Mouse (Mus musculus) NIH3T3 (cell line): ENCODE results near the gene Tmprss11e.

ENCODE experiments used
- DNase-seq: peaks from one replicate; pipeline ENCODE4 v3.0.0-alpha.2; 2012; ENCODE audit warnings: low read depth

Tmprss11e gene

GRCm38 (mm10) chr5:86745715-86746114 is at the start of gene Tmprss11e:
Tmprss11e (minus strand) TSS chr5:86745815.
- DNase-seq, result no peak

GRCm38 (mm10) chr5:86792807-86793206 is 47.2 kb upstream of the Tmprss11e start:
- no peak for DNase-seq

DNA sequence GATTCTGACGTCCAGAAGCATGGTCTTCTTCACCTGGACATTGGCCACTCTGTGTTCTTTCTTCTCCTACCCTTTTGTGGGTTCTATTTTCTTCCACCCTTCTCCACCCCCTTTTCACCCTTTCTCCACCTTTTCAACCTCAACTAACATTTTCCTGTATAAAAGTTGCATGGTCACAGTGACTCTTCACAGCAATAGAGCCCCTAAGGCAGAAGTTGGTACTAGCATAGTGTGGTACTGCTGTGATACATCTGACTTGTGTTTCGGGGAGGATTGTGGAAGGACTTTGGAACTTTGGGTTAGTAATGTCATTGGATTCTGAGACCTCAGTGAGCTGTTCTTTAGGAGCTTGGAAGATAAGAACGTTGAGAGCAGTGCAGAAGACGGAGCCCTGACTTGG is 46.6 kb upstream of the Tmprss11e start:
- DNase-seq, result no peak

GRCm38 (mm10) chr5:86789954-86790353 is 44.3 kb upstream of the Tmprss11e start:
- DNase-seq, result no peak

GRCm38 (mm10) chr5:86786798-86787197 is 41.2 kb upstream of the Tmprss11e start:
- DNase-seq, result no peak

GRCm38 (mm10) chr5:86784205-86784604 is 38.6 kb upstream of the Tmprss11e start:
- no peak for DNase-seq

- no peak for DNase-seq
Observed at GRCm38 (mm10) chr5:86783059-86783458, 37.4 kb upstream of the Tmprss11e start.

GRCm38 (mm10) chr5:86778471-86778870 is 32.9 kb upstream of the Tmprss11e start:
- peak; percentile 55 for DNase-seq

- DNase-seq, result no peak
Observed at GRCm38 (mm10) chr5:86776941-86777340, 31.3 kb upstream of the Tmprss11e start.

DNA sequence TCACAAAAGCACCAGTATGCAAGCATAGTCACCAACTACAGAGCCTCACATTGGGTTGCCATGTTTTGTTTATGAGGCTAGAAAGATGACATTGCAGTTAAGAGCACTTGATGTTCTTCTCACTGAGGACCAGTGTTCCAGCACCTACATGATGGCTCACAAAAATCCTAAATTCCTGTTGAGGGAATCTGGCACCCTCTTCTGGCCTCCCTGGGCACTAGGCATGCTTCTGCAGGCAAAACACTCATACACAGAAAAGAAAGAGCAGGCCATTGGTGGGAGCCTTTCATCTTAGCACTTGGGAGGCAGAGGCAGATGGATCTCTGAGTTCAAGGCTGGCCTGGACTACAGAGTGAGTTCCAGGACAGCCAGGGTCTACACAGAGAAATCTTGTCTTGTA is 25.4 kb upstream of the Tmprss11e start:
- peak; percentile 7 for DNase-seq

- DNase-seq, result peak; percentile 10
Observed at GRCm38 (mm10) chr5:86769015-86769658, 23.5 kb upstream of the Tmprss11e start.

DNA sequence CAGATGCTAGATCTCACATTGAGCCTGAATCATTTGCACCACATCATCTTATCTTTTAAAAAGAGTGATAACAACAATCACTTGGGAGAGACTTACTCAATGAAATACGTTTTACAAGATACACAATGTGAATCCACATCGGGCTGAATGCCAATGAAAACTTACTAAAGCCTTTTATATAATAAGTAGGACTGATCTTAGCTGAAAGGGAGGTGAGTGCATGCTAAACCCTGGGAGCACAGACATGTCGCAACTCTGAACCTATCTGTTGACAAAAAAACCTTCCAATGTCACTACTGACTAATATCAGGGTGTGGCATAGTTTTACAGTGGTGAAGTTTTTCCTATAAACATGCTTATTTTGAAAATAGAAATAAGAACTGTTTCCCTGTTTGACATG is 2.8 kb downstream of the Tmprss11e start:
- DNase-seq, result peak; percentile 5

DNA sequence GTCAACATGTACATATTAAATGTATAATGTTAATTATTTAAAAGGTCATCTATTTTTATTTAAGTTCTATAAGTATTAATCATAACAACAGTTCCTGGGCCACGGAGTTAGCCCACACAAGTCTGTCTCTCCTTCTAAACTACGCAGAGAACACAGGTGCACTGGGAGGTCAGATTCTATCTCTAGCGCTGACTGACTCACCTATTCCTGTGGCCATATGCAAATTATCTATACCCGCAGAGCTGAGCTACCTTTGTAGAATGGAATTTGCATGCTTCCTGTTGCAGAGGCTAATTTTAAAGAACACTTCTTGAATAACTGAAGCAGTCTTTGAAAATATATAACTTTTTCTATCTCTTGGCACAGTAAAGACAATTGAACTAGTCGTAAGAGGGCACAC is 4.5 kb downstream of the Tmprss11e start:
- no peak for DNase-seq

DNA sequence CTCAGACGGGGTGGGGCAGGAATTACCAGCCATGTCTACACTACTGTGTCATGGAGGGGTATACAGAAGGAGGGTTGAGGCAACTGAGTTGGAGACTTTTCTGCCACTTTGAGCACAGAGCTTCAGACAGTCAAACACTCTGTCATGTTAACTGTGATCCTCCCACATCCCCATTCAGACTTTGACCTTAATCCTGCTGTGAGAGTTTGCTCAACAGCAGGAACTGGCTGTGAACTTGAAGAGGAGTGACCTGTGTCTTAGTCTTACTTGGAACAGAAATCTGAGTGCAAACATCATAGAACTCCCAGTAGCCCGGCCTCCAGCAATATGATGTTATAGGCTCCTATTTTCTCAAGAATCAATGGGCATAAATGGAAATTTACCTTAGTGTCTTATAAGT is 9.8 kb downstream of the Tmprss11e start:
- DNase-seq, result no peak

GRCm38 (mm10) chr5:86730587-86730986 is 15.0 kb downstream of the Tmprss11e start:
- DNase-seq, result peak; percentile 20

- DNase-seq, result no peak
Observed at GRCm38 (mm10) chr5:86728574-86728973, 17.0 kb downstream of the Tmprss11e start.

DNA sequence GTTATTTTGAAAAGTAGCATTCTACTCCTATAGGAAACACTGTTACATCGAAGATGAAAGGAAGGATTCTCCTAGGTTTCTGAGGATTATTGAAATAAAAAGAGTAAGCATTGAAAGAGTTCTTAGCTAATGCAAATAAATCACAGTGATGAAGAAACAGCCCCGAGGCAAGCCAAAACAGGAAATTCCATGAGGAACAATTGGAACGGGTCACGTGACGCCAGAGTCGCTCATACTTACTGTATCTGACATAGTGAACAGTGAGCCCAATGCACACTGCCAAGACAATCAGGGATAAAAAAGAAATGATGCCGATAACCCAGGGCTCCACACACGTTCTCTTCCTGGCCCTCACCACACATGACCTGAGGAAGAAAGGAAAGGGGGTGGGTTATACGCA is 18.6 kb downstream of the Tmprss11e start:
- DNase-seq, result peak; percentile 14

DNA sequence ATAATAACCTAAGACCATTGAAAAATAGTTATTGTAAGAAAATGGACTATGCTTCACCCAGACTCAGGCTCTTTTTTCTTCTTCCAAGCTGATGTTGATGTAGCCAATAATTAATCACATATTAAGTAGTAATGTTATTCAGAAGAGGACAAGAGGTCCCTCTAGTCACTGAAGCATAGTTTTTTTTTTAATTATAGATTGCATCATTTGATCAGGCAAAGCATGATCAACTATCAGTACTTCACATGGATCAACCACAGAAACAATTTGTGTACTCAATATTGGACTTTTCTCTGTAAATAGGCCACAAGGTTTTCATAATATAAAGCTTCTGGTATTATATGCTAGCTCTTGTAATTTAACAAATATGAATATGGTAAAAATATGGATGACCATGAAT is 20.6 kb downstream of the Tmprss11e start:
- no peak for DNase-seq

DNA sequence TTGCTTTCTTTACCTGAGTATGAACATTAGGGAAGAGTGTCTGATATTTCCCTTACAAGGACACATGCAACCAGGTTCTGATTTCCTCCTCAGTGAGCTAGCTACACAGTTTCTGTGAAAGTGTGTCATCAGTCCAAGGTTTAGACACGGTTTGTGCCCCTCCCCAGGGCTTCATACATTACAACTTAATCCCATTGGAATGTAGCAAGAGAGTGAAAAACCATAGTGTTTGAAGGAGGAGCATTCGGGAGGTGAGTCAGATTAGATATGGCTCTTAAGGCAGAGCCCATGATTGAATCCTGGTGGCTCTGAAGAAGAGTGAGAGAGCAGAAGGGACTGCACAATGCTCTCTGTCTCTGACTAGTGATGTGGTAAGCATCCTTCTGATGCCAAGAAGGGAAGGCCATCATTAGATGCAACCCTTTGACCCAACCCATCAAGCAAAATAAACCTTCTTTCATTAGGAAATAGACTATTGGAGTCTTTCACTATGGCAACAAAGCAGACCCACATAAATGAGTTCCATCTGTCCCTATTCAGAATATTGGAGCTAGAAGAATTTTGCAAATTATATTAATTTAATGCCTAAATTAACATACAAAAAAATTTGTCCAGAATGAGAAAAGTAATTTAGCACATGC is 22.7 kb downstream of the Tmprss11e start:
- DNase-seq, result peak; percentile 47

DNA sequence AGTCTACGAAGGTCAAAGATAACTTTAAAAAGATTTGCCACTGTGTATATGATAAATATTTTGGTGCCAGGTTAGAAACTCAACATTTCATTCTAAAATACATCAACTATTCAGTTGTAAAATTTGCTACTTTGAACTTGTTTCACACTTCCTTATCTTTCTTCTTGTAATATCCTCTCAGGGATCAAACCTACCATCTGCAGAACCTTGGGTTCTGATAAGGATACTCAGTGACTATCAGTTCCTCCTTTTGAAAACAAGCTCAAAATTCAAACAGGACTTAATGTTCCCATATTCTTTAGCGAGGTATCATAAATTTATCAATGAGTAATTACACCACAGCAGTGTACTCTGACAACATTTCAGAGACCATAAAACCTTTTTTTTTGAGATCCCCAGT is 30.6 kb downstream of the Tmprss11e start:
- no peak for DNase-seq

- no peak for DNase-seq
Observed at GRCm38 (mm10) chr5:86704923-86705322, 40.7 kb downstream of the Tmprss11e start.

GRCm38 (mm10) chr5:86684667-86685066 is 60.9 kb downstream of the Tmprss11e start:
- peak; percentile 83 for DNase-seq

GRCm38 (mm10) chr5:86676262-86676661 is 69.4 kb downstream of the Tmprss11e start, which contains the start of gene Tmprss11b:
Tmprss11b (minus strand) TSS chr5:86676362.
- DNase-seq, result no peak
